Mouse (Mus musculus) midbrain, embryonic 10.5 days (tissue): ENCODE results near the gene D16Ertd472e. TPM values are rescaled to one million over a fixed set of nuclear protein-coding genes. Genes with fewer than 3 reads are reported as not detected.

Source experiments
- DNase-seq: peaks from one replicate; pipeline ENCODE4 v3.0.0-alpha.2; 2017; ENCODE audit warnings: low spot score
- H3K27ac ChIP-seq: fragments of 300-500 bp; sonication (generic); replicated peaks from 2 replicates; pipeline ENCODE4 v1.5.1; 2016; ENCODE audit warnings: mild to moderate bottlenecking
- H3K27me3 ChIP-seq: fragments of 300-500 bp; sonication (generic); 2 replicates; pipeline ENCODE4 v1.6.1; 2016; ENCODE audit warnings: low read depth, mild to moderate bottlenecking; ENCODE audit not compliant: poor library complexity, severe bottlenecking
- H3K36me3 ChIP-seq: fragments of 300-500 bp; sonication (generic); 2 replicates; pipeline ENCODE4 v1.6.1; 2016; ENCODE audit warnings: mild to moderate bottlenecking, moderate library complexity
- H3K4me1 ChIP-seq: fragments of 300-500 bp; sonication (generic); 2 replicates; pipeline ENCODE4 v1.6.1; 2016
- H3K4me3 ChIP-seq: fragments of 300-500 bp; sonication (generic); 2 replicates; pipeline ENCODE4 v1.5.1; 2016; ENCODE audit warnings: mild to moderate bottlenecking, moderate library complexity
- H3K9me3 ChIP-seq: fragments of 300-500 bp; sonication (generic); replicated peaks from 2 replicates; pipeline ENCODE4 v1.6.1; 2016; ENCODE audit warnings: mild to moderate bottlenecking
- WGBS: fragments of 180-500 bp; shearing (Covaris S2); methylation state at CpG from one replicate; pipeline ENCODE4 v1.1.7; 2016; 5-methylcytosine and 5-hydroxymethylcytosine counted together
- polyA plus RNA-seq: library from polyadenylated mRNA; unstranded; fragments of >200 nt; fragmentation: Nextera tagmentation; extraction: Ambion mirVana; gene quantifications from 2 replicates; pipeline ENCODE4 v1.2.1, GENCODE M21; 2016

Gene D16Ertd472e
- polyA plus RNA-seq, result 19.3 and 21.5 TPM in 2 replicates

DNA sequence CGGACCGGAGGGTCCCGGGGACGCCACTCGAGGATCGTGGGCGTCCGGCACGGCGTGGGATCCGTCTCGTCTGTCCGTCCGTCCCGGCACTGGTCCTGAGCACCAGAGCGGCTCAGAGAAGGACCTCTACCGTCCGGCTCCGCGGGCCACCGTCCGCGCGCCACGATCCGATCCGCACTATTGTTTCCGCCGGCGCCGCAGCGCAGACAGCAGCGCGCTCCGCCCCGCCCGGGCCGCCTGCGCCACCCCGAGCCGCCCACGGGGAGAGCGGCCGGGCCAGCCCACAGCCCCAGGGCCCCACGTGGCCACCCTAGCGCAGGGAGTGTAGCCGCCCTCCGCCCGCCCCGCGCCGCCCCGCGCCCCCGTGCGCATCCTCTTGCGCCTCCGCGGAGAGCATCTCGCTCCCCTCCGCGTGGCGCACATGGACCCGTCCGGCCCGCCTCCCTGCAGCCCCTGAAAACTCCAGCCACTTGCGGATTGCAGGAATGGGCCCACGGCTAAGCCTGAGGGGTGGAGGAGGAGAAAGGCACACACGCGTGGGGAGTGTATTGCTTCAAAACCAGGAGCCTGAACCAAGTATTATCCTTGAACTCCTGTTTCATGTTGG lies at the start of gene D16Ertd472e:
TSS of gene D16Ertd472e (minus strand) at position 231 of the 607 bp plus-strand sequence.
- H3K36me3 ChIP-seq, result peaks cover 12% of the 10 kb centered on the region
- under 1% methylated on average over 70 of the region's 70 CpGs for WGBS
- no peaks in the 10 kb centered on the region for H3K27me3 ChIP-seq
- peak within 1 kb of the TSS; percentile 95 for H3K27ac ChIP-seq
- peaks cover 33% of the 10 kb centered on the region for H3K4me1 ChIP-seq
- peak within 1 kb of the TSS; percentile 79 for H3K4me3 ChIP-seq
- H3K9me3 ChIP-seq, result no peaks in the 10 kb centered on the region
- DNase-seq, result peak; percentile 90

DNA sequence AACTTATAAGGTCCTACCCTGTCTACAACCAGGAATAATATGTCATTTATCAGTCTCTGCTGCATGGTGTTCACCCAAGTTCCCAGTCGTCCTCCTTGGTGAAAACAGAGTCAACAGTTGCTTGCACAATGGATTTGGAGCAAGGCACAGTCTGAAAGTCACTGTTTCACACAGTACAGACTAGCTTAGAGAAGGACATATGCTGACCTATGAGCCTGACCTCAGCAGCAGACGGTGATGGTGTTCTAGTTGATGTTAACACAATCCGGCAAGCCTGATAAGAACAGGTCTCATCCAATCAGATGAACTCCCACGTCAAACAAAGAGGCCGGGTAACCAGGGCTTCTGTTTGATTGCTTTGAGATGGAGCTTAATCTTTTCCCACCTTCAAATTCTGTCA lies 46.2 kb upstream of the D16Ertd472e start:
- no peak overlapping the region for H3K4me3 ChIP-seq
- H3K27ac ChIP-seq, result no peak overlapping the region
- no peaks in the 10 kb centered on the region for H3K9me3 ChIP-seq
- no peak for DNase-seq
- no peaks in the 10 kb centered on the region for H3K27me3 ChIP-seq
- 68% methylated on average over 5 of the region's 5 CpGs for WGBS
- H3K4me1 ChIP-seq, result no peaks in the 10 kb centered on the region
- no peaks in the 10 kb centered on the region for H3K36me3 ChIP-seq

DNA sequence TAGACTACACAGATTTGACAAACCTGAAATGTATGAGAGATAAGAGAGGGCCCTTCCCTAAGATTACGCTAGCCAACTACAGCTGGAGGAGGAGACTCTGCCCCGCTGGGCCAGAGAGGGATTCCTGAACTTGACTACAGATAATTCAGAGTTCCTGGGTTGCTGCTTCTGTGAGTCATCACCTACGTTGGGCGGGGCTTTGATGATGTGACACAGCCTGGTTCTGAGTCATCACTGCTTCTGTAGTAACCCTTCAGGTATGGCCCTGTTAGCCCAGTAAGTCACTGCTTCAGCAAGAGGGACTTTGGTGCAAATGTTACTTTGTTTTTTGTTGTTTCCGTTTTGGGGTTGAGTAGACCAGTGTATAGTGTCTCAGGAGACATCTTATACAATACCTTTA lies 42.9 kb upstream of the D16Ertd472e start:
- no peak overlapping the region for H3K4me3 ChIP-seq
- 86% methylated on average over 5 of the region's 5 CpGs for WGBS
- no peak for DNase-seq
- H3K4me1 ChIP-seq, result no peaks in the 10 kb centered on the region
- no peaks in the 10 kb centered on the region for H3K36me3 ChIP-seq
- H3K9me3 ChIP-seq, result no peaks in the 10 kb centered on the region
- H3K27me3 ChIP-seq, result no peaks in the 10 kb centered on the region
- H3K27ac ChIP-seq, result no peak overlapping the region

DNA sequence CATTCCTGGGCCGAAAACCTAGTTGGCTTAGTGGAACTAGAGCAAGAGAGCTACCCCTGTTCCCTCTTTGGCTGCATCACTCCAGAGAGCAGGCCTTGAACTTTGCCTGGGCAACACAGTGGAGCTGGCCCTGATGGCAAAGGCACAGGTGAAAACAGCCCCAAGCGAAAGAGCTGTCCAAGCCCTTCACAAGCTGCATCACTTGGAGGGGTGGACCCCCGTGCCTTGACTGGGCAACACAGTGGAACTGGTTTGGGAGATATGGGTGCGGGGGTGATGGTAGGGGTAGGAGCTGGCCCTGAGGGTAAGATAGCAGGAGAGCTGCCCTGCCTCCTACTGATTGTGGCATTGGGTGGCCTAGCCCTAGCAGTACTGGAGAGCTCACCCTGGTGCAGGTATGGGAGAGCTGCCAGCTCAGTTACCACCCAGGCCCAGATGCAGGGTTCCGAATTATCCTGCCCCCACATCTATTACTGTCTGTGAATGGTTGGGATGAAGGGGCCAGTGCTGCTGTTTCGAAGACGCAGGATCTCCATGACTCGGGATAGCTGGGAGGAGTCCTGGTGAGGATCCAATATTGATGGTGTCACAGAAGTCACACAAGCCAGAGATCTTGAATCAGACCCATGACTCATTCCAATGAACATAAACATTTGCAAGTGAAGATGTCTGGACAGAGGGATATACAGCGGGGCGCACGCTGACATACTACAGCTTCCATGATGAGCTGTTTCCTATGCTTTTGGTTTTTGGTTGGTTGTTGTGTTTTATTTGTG lies 41.4 kb upstream of the D16Ertd472e start:
- WGBS, result 92% methylated on average over 11 of the region's 11 CpGs
- no peaks in the 10 kb centered on the region for H3K36me3 ChIP-seq
- no peaks in the 10 kb centered on the region for H3K9me3 ChIP-seq
- no peak for DNase-seq
- no peaks in the 10 kb centered on the region for H3K27me3 ChIP-seq
- H3K27ac ChIP-seq, result no peak overlapping the region
- no peak overlapping the region for H3K4me3 ChIP-seq
- H3K4me1 ChIP-seq, result no peaks in the 10 kb centered on the region

DNA sequence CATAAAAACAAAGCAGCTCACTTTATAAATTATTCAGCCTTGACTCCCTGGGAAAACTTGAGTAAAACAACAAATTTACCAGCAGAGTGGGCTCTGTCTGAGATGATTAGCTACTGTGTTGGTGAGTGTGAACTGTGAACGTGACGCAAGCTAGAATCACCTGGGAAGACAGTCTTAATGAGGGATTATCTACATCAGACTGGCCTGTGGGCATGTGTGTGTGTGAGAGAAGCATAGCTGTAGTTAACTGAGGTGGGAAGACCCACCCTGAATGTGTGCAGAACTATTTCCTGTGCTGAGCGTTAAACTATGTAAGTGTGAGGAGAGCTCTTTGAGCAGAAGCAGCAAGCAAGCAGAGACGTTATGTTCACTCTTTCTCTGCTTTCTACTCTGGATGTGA lies 29.7 kb upstream of the D16Ertd472e start:
- H3K4me3 ChIP-seq, result no peak overlapping the region
- no peaks in the 10 kb centered on the region for H3K4me1 ChIP-seq
- H3K9me3 ChIP-seq, result peaks cover 10% of the 10 kb centered on the region
- H3K36me3 ChIP-seq, result 0 out of 2 replicates have a peak, but pooled peaks cover 3% of the 10 kb centered on the region
- 88% methylated on average over 4 of the region's 4 CpGs for WGBS
- no peak for DNase-seq
- H3K27me3 ChIP-seq, result no peaks in the 10 kb centered on the region
- H3K27ac ChIP-seq, result no peak overlapping the region

DNA sequence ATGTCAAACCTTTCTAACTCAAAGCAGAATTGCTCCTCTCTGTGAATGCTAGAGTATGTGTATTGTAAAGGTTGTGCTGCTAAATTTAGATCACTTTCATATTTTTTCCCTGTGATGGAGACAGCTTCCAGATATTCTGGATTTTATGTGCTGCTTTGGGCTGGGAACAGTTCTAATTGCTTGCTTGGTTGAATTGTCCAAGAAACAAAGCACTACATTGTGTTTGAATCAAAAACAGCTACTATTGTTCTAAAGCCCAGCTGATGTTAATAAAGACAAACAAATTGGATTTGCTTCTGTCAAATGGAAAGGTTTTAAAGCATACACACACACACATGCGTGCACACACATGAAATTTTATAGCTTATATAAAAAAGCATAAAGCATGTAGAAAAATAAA lies 22.4 kb upstream of the D16Ertd472e start:
- 0 out of 2 replicates have a peak, but pooled peaks cover 3% of the 10 kb centered on the region for H3K36me3 ChIP-seq
- H3K4me3 ChIP-seq, result no peak overlapping the region
- no peak for DNase-seq
- peaks cover 10% of the 10 kb centered on the region for H3K9me3 ChIP-seq
- no peaks in the 10 kb centered on the region for H3K27me3 ChIP-seq
- 93% methylated on average over 1 of the region's 1 CpGs for WGBS
- no peak overlapping the region for H3K27ac ChIP-seq
- H3K4me1 ChIP-seq, result no peaks in the 10 kb centered on the region

DNA sequence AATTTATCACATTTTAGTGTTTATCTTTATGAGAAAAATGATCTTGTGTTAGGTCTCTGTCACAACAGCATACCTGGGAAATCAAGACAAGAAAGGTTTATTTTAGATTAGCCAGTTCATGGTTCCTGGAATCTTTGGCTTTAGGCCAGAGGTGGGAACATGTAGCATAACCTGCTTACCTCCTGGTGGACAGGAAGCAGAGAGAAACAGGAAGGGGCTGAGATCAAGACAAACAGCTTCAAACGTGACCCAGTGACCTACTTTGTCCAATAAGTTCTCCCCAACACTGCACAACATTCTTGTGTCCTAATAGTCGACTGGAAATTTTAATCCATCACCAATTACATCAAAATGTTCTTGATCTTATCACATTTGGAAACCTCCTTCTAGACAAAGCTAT lies 19.9 kb upstream of the D16Ertd472e start:
- Histone ChIP-seq H3K9me3 (no peaks in the 10 kb centered on the region), H3K27ac (no peak overlapping the region), H3K4me1 (no peaks in the 10 kb centered on the region), H3K36me3 (no peaks in the 10 kb centered on the region), H3K27me3 (no peaks in the 10 kb centered on the region), H3K4me3 (no peak overlapping the region)
- no peak for DNase-seq
- WGBS, result 76% methylated on average over 2 of the region's 2 CpGs

DNA sequence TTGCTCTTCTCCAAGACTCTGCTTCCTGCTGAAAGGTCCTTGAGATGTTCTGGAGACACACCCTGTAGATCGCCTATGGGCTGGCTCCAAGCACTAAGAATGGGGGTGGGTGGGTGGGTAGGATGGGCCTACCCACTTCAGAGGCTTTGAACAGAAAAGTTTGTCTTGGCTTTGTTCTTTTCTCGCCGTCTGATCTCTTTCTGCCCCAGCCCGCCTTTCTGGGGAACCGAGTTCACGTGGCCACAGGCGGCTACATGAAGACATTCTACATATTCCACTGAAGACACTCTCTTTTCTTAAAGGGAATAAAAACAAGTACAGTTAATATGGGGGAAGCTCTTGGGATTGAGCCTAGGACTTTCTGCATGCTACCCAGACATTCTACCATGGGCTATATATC lies 19.3 kb upstream of the D16Ertd472e start:
- no peaks in the 10 kb centered on the region for H3K27me3 ChIP-seq
- no peaks in the 10 kb centered on the region for H3K9me3 ChIP-seq
- no peak overlapping the region for H3K4me3 ChIP-seq
- DNase-seq, result no peak
- no peaks in the 10 kb centered on the region for H3K36me3 ChIP-seq
- H3K27ac ChIP-seq, result no peak overlapping the region
- 88% methylated on average over 7 of the region's 7 CpGs for WGBS
- no peaks in the 10 kb centered on the region for H3K4me1 ChIP-seq

DNA sequence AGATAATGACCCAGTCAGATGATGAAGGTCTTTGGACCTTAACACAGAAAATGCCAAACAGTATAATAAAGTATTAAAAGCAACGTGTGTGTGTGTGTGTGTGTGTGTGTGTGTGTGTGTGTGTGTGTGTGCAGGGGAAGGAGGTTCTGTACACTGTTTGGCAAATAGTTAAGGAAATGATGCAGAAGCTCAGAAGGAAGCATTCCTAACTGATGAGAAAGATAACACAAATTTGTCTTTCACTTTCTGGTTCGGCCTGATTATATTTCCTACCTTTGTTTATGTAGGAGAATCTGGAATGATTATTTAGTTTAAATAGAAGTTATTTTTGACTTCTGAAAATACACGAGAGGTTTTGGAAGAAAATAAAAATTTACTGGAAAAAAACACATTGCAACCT lies 17.6 kb upstream of the D16Ertd472e start:
- Histone ChIP-seq H3K4me1 (no peaks in the 10 kb centered on the region), H3K4me3 (no peak overlapping the region), H3K27me3 (no peaks in the 10 kb centered on the region), H3K36me3 (no peaks in the 10 kb centered on the region), H3K27ac (no peak overlapping the region), H3K9me3 (no peaks in the 10 kb centered on the region)
- WGBS, result 83% methylated on average over 3 of the region's 3 CpGs
- no peak for DNase-seq

DNA sequence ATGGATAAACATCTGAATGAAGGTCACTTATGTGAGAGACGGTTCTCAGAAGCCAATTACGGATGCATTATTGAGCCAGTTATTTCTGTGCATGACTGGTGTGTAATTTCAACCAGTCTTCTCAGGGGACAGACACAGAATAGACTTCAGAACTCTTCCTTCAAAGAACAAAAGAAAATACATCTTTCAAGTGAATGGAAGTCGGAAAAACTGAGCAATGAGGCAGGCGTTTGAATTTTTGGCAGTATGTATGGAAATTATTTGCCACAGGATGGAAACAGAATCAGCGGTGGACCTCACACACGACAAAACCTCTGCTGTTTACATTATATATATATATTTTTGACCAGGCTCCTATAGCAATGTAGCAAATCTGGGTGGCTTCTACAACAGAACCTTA lies 14.6 kb upstream of the D16Ertd472e start:
- Histone ChIP-seq H3K4me3 (no peak overlapping the region), H3K27ac (no peak overlapping the region), H3K9me3 (no peaks in the 10 kb centered on the region), H3K4me1 (no peaks in the 10 kb centered on the region), H3K27me3 (no peaks in the 10 kb centered on the region), H3K36me3 (no peaks in the 10 kb centered on the region)
- DNase-seq, result no peak
- 91% methylated on average over 6 of the region's 6 CpGs for WGBS

DNA sequence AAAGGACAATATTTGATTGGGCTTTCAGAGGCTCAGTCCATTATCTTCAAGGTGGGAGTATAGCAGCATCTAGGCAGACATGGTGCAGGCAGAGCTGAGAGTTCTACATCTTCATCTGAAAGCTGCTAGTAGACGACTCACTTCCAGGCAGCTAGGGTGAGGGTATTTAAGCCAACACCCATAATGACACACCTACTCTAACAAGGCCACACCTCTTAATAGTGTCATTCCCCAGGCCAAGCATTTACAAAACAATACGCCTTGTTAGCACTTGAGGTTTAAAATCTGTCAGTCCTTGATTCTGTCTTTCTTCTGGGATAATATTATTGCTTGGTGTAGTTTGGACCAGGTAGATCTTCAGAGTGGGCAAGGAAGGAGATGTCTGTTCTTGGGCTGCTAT lies 12.3 kb upstream of the D16Ertd472e start:
- no peaks in the 10 kb centered on the region for H3K9me3 ChIP-seq
- no peak overlapping the region for H3K4me3 ChIP-seq
- DNase-seq, result no peak
- H3K27ac ChIP-seq, result no peak overlapping the region
- H3K27me3 ChIP-seq, result no peaks in the 10 kb centered on the region
- no peaks in the 10 kb centered on the region for H3K4me1 ChIP-seq
- no peaks in the 10 kb centered on the region for H3K36me3 ChIP-seq
- WGBS, result 87% methylated on average over 2 of the region's 2 CpGs

DNA sequence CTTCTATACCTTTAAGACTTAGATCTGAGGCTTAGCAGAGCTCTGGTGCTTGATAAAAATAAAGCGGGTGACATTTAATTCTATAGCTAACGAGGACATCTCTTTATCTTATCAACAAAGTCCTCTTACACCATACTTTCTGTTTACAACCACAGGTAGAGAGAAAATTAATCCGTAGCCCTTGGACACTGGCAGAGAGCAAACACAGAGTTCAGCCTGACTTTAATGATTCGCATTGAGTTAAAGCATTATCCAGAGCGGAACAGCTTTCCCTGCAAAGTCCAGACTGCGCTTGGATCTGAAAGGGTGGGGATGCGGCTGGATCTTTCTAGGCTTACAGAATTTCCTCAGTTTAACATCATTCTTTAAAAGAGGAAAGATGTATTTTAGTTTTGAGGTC lies 10.1 kb upstream of the D16Ertd472e start:
- Histone ChIP-seq H3K36me3 (no peaks in the 10 kb centered on the region), H3K27me3 (no peaks in the 10 kb centered on the region), H3K27ac (no peak overlapping the region), H3K4me1 (no peaks in the 10 kb centered on the region), H3K9me3 (no peaks in the 10 kb centered on the region), H3K4me3 (no peak overlapping the region)
- WGBS, result 88% methylated on average over 7 of the region's 7 CpGs
- no peak for DNase-seq

DNA sequence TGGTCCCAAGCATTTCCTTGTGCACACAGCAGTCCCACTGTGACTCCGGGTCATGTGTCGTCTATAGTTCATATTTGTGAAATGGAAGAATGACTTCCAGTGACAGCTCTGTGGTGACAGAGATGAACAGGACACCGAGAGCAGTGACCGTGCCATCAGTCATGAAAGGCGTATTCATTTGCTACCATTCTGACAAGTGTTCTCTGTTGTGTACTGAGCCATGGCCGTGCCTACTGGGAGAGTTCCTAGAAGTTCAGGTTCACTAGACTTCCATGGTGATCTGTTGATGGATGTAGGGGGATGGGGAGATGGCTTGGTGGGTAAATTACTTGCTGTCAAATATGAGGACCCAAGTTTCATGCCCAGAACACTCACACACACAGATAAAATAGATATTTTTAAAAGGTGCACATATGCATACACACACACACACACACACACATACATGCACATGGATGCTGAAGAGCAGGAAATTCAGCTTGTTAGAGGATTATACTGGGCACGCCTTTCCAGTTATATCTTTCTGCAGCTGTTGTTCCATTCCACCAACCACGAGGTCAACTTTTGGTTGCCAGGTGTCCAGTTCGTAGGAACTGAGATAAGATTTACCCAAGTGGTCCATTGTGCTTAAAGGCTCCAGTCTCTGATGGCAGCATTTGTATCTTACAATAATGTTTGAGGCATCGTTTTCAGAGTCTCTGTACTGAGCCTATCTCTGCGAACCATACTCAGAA lies 9.3 kb upstream of the D16Ertd472e start:
- 84% methylated on average over 11 of the region's 11 CpGs for WGBS
- H3K4me3 ChIP-seq, result no peak overlapping the region
- H3K27me3 ChIP-seq, result no peaks in the 10 kb centered on the region
- DNase-seq, result no peak
- H3K9me3 ChIP-seq, result no peaks in the 10 kb centered on the region
- no peaks in the 10 kb centered on the region for H3K4me1 ChIP-seq
- H3K27ac ChIP-seq, result no peak overlapping the region
- no peaks in the 10 kb centered on the region for H3K36me3 ChIP-seq
